8 mouse cellular contexts compared by ENCODE assay signal in the genomic region with DNA sequence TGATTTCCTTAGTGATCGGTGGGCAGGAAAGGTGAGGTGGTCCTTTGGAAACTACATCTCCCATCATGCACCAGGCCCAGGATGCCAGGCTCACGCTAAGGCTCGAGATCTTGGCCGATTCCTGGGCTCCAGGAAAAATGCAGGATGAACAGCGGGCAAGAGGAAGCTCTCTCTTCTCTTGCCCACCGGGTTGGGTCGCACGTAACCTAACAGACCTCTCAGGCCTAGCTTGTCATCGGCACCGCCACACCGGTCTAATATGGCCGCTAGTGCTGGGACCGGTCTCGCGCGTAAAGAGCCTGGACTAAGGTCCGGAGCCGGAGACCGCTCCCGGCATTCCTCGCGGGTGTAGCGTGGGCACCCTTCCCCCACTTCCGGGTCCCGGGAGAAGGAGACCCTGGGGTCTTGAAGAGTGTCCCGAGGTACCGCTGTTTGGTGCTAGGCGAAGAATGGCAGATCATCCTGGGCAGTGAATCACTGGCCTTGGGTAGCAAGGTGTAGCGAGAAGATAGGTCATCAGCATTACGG. TPM values are rescaled to one million over a fixed set of nuclear protein-coding genes. Genes with fewer than 3 reads are reported as not detected.
DNase-seq lines count a peak whose midpoint lies in the region; ATAC-seq lines count a peak whose summit lies in the region.

A gene (plus strand): TSS at position 81 of the 528 bp plus-strand sequence.

- H3K9ac ChIP-seq in hindbrain, embryonic 15.5 days: peak within 1 kb of the TSS; percentile 74

- H3K27ac ChIP-seq in hindbrain, embryonic 15.5 days (replicated peaks): peak within 1 kb of the TSS; percentile 96

- no peaks in the 10 kb centered on the region for H3K27me3 ChIP-seq in hindbrain, embryonic 15.5 days

- WGBS in hindbrain, embryonic 15.5 days: under 1% methylated on average over 30 of the region's 30 CpGs

- peak within 1 kb of the TSS; percentile 69 for H3K4me3 ChIP-seq in hindbrain, embryonic 15.5 days

- peak within 1 kb of the TSS; percentile 71 for H3K4me2 ChIP-seq in hindbrain, embryonic 15.5 days

- peaks cover 55% of the 10 kb centered on the region for H3K4me1 ChIP-seq in hindbrain, embryonic 15.5 days (replicated peaks)

- H3K36me3 ChIP-seq in hindbrain, embryonic 15.5 days: no peaks in the 10 kb centered on the region; the same call in 1 of the 2 replicates

- no peaks in the 10 kb centered on the region for H3K9me3 ChIP-seq in hindbrain, embryonic 15.5 days

- DNase-seq in T-cell, adult 2 months (ENCODE audit: low spot score): peak; percentile 45
- peak; percentile 87 to 88 for DNase-seq in cerebellum, postnatal 14 days
- DNase-seq in gastrocnemius, adult 18-20 months (ENCODE audit: low spot score): peak; percentile 74
- DNase-seq in left cerebral cortex, adult 8-10 months (ENCODE audit: low spot score in 2 of 2): no peak
- DNase-seq in right cerebral cortex, postnatal 25 days: peak; percentile 84

- peak; percentile 48 for ATAC-seq in hindbrain, embryonic 15.5 days (ENCODE audit: low FRiP score, low read depth)
- ATAC-seq in megakaryocyte, adult 5-6 weeks (ENCODE audit: poor library complexity, severe bottlenecking): peak; percentile 57
- ATAC-seq in activated CD4-positive, CD25-positive, alpha-beta regulatory T cell, adult 4 months: no peak

RNA-seq across cellular contexts. Expression of the gene that starts here (rescaled TPM):
- total RNA-seq in gastrocnemius, adult 18-20 months (2021): 10 to 100 TPM; 12.1 to 14.8 TPM
- polyA plus RNA-seq in hindbrain, embryonic 15.5 days (2015; fragmentation: Nextera tagmentation; extraction: Ambion mirVana): 29.4 and 32.6 TPM in 2 replicates
- 10 to 100 TPM; 26.2 to 31.5 (median 26.4) TPM for total RNA-seq in left cerebral cortex, adult 8-10 months (2022)
- total RNA-seq in megakaryocyte, adult 5-6 weeks (2015): 5.4 and 6.9 TPM in 2 replicates
- 5.9 and 7.2 TPM in 2 replicates for total RNA-seq in megakaryocyte, adult 5-6 weeks (2017)
- 10 to 100 TPM in 1 of 2 experiments, 1 to 10 TPM in 1; 9.6 to 11.9 TPM for polyA plus RNA-seq in activated CD4-positive, CD25-positive, alpha-beta regulatory T cell, adult 4 months (2017; shearing (Covaris generic))

Comparison
In these comparisons a context has a peak if more than half of its experiments do, and no peak if none do; other contexts are left out.
1. DNase-seq: peak in T-cell, adult 2 months (single experiment), cerebellum, postnatal 14 days (2 of 2), gastrocnemius, adult 18-20 months (single experiment) and right cerebral cortex, postnatal 25 days (single experiment); none in left cerebral cortex, adult 8-10 months (0 of 2).